Mouse (Mus musculus): ENCODE measurements around the gene Lrrc61. TPM values are rescaled to one million over a fixed set of nuclear protein-coding genes. Genes with fewer than 3 reads are reported as not detected.

The Lrrc61 gene
- polyA plus RNA-seq, 1 experiment from 2014 or later, result 17.1 TPM

DNA sequence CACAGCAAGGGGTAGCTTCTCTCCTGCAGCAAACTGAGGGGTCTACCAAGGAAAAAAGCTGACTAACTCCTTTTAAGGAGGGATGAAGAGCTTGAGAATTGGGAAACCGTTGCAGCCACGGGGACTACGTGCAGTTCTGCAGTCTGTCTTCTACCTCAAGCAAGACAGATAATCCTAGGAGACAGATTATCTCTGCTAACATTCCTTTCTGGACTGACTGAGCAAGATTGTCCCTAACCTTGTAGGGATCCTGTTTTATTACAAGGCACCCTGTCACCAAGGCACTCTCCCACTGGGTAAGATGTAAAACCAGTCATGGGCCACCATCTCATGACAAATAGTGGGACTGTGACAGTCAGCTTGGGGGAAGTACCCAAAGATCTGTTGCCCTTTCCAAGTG is 26.7 kb downstream of the Lrrc61 start:
- Histone ChIP-seq H3K27me3 (ENCODE audit: low read depth, poor library complexity, severe bottlenecking) (no peaks in the 10 kb centered on the region), H3K27ac (replicated peaks) (no peak overlapping the region), H3K4me1 (peaks cover 12% of the 10 kb centered on the region), H3K9me3 (replicated peaks) (no peaks in the 10 kb centered on the region), H3K4me3 (no peak overlapping the region), H3K36me3 (no peaks in the 10 kb centered on the region)
- no peak for DNase-seq (ENCODE audit: low spot score)
- 30% methylated on average over 3 of the region's 3 CpGs for WGBS

DNA sequence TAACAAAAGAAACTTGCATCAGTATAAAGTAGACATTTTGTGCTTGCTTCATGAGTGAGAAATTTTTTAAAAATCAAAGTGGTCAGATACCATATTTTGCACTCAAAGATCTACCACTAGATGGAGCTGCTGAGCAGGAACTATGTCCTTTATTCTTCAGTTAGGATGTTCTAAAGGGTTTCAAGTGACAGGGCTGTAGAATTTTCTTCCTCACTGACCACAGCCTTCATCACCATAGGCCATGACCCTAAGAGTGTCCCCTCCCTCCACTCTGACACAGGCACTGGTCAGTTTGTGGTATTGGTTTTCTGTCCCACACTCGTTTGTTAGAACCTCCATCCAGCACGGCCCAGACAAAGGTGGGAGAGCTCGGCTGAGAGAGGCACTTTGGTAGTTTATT is 27.4 kb downstream of the Lrrc61 start:
- DNase-seq (ENCODE audit: low spot score), result no peak
- H3K27ac ChIP-seq (replicated peaks), result 0 out of 2 replicates have a peak overlapping the region, but pooled peaks have one; percentile 28
- no peaks in the 10 kb centered on the region for H3K9me3 ChIP-seq (replicated peaks)
- no peaks in the 10 kb centered on the region for H3K27me3 ChIP-seq (ENCODE audit: low read depth, poor library complexity, severe bottlenecking)
- no peaks in the 10 kb centered on the region for H3K36me3 ChIP-seq
- 77% methylated on average over 3 of the region's 3 CpGs for WGBS
- peaks cover 12% of the 10 kb centered on the region for H3K4me1 ChIP-seq
- H3K4me3 ChIP-seq, result no peak overlapping the region

DNA sequence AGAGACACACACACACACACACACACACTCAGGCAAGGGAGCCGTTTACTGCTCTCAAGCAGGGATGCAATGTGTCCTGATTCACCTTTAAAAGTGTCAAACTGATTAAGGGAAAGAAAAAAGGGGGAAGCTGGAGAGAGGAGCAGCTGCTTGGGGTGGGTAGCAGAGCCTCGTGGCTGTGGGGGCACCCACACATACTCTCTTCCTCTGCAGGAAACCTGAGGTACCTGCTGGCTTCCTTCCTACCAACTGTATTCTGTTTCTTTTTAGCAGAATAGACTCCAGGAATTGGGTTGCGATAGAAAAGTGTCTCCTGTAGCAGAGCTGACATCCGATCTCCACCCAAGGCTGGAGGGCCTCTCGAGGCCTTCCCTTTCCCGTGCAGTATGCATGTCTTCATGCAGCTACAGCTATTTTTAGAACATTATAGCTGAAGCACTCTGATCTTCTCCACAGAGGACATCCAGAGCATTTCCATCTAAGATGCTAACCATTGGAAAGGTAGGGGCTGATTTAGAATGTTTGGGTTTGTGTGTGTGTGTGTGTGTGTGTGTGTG is 34.7 kb downstream of the Lrrc61 start, which contains the start of gene Gm45021:
TSS of gene Gm45021 (plus strand) at position 417 of the 557 bp plus-strand sequence.
- no peak for DNase-seq (ENCODE audit: low spot score)
- 79% methylated on average over 6 of the region's 6 CpGs for WGBS

DNA sequence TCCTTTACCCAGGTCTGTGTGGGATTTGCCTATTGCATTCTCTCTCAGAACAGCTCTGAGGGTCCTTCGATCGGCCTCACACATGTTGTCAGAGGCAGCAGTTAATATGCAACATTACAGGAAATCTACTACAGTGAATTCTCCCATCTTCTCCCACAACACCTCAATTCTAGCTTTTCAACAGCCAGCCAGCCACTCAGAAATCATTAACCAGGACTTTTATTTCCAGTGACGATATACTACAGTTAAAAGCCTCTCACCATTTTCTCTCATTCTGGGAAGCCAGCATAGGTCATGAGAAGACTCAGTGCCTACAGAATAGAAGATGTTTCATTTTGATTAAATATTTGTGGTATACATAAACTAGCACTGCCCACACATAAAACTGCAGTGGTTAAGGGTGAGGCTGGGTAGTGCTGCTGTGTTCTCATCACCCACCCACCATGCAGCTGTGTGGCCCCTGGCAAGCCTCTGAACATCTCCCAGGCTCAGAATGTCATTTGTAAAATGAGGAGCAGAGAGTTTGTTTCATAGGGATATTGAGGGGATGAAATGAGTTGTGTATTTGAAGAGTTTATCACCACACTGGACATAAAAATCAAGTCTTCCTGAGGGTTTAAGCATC is 36.7 kb downstream of the Lrrc61 start:
- Histone ChIP-seq H3K27ac (replicated peaks) (no peak overlapping the region), H3K4me1 (peaks cover 24% of the 10 kb centered on the region), H3K27me3 (ENCODE audit: low read depth, poor library complexity, severe bottlenecking) (no peaks in the 10 kb centered on the region), H3K4me3 (no peak overlapping the region), H3K36me3 (peaks cover 12% of the 10 kb centered on the region), H3K9me3 (replicated peaks) (peaks cover 4% of the 10 kb centered on the region)
- 97% methylated on average over 3 of the region's 3 CpGs for WGBS
- no peak for DNase-seq (ENCODE audit: low spot score)

More for the DNA sequence above, 34.7 kb downstream of the Lrrc61 start, which contains the start of gene Gm45021:
- H3K4me1 ChIP-seq, result peaks cover 9% of the 10 kb centered on the region
- no peaks in the 10 kb centered on the region for H3K27me3 ChIP-seq (ENCODE audit: low read depth, poor library complexity, severe bottlenecking)
- no peaks in the 10 kb centered on the region for H3K36me3 ChIP-seq
- no peak within 1 kb of the TSS for H3K4me3 ChIP-seq
- H3K9me3 ChIP-seq (replicated peaks), result no peaks in the 10 kb centered on the region
- no peak within 1 kb of the TSS for H3K27ac ChIP-seq (replicated peaks)

DNA sequence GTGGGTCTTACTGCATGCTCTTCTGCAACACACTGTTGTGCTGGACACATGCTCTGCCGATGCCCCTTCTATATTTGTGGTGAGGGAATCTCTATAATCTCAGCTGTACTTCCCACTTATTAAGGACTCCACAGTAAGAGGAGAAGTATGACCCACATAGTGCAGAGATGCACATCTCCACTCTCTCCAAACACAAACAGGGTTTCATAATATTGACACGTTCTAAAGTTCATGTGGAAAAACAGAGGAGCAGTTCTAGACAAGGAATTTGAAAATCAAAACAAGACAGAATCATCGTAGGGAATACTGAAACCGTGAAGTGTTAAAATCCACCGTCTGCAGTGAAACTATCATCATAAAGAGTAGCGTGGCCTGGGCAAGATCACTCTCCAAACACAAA is 37.3 kb downstream of the Lrrc61 start:
- Histone ChIP-seq H3K27me3 (ENCODE audit: low read depth, poor library complexity, severe bottlenecking) (no peaks in the 10 kb centered on the region), H3K27ac (replicated peaks) (no peak overlapping the region), H3K4me1 (peaks cover 24% of the 10 kb centered on the region), H3K4me3 (no peak overlapping the region), H3K9me3 (replicated peaks) (peaks cover 10% of the 10 kb centered on the region), H3K36me3 (peaks cover 17% of the 10 kb centered on the region)
- 88% methylated on average over 6 of the region's 6 CpGs for WGBS
- no peak for DNase-seq (ENCODE audit: low spot score)

DNA sequence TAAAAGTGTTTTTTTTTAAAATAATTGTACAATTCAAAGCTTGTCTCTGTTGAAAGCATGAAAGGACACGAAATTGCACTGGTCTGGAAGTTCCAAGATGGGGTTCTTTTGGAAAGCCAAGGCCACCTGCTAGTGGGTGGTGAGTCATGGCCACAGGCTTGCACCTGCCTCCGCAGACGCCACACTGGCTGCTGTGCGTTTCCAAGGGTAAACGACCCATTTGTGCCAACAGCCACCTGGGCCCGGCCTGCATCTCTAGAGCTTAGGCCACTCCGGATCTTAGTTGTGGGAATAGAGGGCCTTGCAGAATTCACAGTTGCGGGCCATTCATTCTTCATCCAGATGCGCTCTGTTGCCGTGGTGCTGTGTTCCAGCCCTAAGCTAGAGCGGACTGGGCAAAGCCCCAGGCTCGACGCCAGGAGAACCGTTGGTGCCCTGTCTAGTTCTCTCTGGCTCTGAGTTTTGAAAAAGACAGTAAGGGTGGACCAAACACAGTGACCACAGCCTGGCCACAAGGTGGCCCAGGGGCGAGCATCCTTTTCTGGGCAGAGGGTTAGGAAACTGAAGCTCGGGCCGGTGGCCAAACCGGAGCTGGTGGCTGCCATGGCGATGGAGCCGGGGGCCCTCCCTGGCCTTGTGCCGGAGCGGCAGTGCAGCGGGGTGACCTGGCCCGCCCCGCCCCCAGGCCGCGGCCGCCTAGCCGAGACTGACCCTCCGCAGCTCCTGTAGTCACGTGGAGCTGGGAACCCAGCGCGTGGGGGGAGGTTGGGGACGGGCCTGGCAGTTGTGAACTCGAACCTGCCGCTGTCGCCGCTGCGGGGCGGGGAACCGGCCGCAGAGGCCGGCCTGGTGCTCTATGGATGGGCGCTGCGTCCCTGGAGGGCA is 38.8 kb downstream of the Lrrc61 start, which contains the start of the genes Repin1 and Gm44965:
TSS of gene Repin1 (plus strand) at position 726 of the 885 bp plus-strand sequence.
TSS of gene Gm44965 (plus strand) at position 784 of the 885 bp plus-strand sequence.
- peaks cover 24% of the 10 kb centered on the region for H3K4me1 ChIP-seq
- peak; percentile 95 for DNase-seq (ENCODE audit: low spot score)
- H3K4me3 ChIP-seq, result peak within 1 kb of the TSS; percentile 94
- peaks cover 33% of the 10 kb centered on the region for H3K36me3 ChIP-seq
- no peaks in the 10 kb centered on the region for H3K27me3 ChIP-seq (ENCODE audit: low read depth, poor library complexity, severe bottlenecking)
- peaks cover 21% of the 10 kb centered on the region for H3K9me3 ChIP-seq (replicated peaks)
- 6% methylated on average over 45 of the region's 45 CpGs for WGBS
- peak within 1 kb of the TSS; percentile 98 for H3K27ac ChIP-seq (replicated peaks)

DNA sequence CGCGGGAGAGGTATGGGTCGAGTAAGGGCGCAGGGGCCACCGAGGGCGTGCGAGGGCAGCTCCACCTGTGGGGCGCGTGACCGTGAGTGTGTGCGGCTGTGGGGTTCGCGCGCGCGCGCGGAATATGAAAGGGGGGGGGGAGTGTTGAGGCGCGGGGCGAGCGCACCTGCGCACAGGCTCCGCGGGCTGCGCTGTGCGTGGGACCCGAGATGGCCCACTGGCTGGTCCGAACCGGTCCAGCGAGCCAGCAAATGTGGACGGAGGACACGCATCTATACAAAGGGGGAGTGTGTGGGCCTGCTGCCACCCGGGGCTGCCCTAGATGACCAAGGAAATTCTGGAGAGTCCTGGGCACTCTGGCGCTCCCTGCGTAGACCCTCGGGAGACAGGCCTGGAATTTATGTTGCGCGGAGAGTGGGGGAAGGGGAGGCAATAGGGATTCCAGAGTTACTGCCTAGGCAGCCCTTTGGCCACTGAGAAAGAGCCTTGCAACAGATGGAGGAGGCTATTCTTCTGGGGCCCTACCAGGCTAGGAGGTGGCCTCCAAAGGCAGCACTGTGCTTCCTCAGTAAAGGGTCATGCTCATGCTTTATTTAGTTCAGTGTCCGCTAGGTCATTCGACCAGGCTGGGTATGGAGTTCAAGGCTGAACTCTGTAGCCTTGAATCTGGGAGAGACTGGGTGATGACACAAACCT is 39.6 kb downstream of the Lrrc61 start:
- Histone ChIP-seq H3K4me3 (peak overlapping the region; percentile 94), H3K4me1 (peaks cover 24% of the 10 kb centered on the region), H3K27ac (replicated peaks) (peak overlapping the region; percentile 98), H3K9me3 (replicated peaks) (peaks cover 21% of the 10 kb centered on the region), H3K27me3 (ENCODE audit: low read depth, poor library complexity, severe bottlenecking) (no peaks in the 10 kb centered on the region), H3K36me3 (peaks cover 40% of the 10 kb centered on the region)
- DNase-seq (ENCODE audit: low spot score), result peak; percentile 70
- 2% methylated on average over 41 of the region's 41 CpGs for WGBS

DNA sequence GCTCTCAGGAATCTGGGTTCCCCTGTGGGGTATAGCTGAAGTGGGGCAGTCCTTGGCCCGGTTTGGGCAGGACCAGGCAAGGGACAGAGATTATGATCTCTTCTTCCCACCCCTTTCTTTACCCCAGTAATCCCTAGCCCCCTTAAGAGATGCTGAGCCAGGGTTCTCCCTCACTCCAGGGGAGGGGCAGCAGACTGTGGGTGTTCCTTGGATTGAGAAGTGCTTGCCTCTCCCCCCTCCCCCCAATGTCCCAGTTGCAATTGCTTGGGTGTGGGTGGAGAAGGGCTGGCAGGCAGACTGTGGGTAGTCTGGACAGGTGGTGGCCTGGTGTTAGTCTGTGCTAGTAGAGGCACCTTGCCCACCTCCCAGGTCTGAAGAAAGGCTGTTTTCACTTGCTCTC is 40.7 kb downstream of the Lrrc61 start:
- H3K27ac ChIP-seq (replicated peaks), result peak overlapping the region; percentile 98
- no peak for DNase-seq (ENCODE audit: low spot score)
- peaks cover 21% of the 10 kb centered on the region for H3K9me3 ChIP-seq (replicated peaks)
- H3K27me3 ChIP-seq (ENCODE audit: low read depth, poor library complexity, severe bottlenecking), result no peaks in the 10 kb centered on the region
- H3K4me3 ChIP-seq, result peak overlapping the region; percentile 94
- H3K36me3 ChIP-seq, result peaks cover 51% of the 10 kb centered on the region
- peaks cover 24% of the 10 kb centered on the region for H3K4me1 ChIP-seq
- WGBS, result 56% methylated on average over 1 of the region's 1 CpGs

DNA sequence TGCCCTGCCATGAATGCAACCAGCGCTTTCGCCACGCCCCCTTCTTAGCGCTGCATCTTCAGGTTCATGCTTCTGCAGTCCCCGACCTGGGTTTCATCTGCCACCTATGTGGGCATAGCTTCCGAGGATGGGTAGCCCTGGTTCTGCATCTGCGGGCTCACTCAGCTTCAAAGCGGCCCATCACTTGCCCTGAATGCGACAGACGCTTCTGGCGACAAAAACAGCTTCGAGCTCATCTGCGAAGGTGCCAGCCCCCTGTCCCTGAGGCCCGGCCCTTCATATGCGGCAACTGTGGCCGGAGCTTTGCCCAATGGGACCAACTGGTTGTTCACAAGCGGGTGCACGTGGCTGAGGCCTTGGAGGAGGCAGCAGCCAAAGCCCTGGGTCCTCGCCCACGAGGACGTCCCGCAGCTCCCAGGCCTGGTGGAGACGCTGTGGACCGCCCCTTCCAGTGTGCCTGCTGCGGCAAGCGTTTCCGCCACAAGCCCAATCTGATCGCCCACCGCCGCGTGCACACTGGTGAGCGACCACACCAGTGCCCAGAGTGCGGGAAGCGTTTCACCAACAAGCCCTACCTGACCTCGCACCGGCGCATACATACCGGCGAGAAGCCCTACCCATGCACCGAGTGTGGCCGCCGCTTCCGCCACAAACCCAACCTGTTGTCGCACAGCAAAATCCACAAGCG is 42.1 kb downstream of the Lrrc61 start:
- no peak overlapping the region for H3K27ac ChIP-seq (replicated peaks)
- WGBS, result 96% methylated on average over 45 of the region's 45 CpGs
- peaks cover 35% of the 10 kb centered on the region for H3K4me1 ChIP-seq
- H3K27me3 ChIP-seq (ENCODE audit: low read depth, poor library complexity, severe bottlenecking), result no peaks in the 10 kb centered on the region
- H3K9me3 ChIP-seq (replicated peaks), result peaks cover 21% of the 10 kb centered on the region
- H3K4me3 ChIP-seq, result no peak overlapping the region
- peaks cover 52% of the 10 kb centered on the region for H3K36me3 ChIP-seq
- no peak for DNase-seq (ENCODE audit: low spot score)

DNA sequence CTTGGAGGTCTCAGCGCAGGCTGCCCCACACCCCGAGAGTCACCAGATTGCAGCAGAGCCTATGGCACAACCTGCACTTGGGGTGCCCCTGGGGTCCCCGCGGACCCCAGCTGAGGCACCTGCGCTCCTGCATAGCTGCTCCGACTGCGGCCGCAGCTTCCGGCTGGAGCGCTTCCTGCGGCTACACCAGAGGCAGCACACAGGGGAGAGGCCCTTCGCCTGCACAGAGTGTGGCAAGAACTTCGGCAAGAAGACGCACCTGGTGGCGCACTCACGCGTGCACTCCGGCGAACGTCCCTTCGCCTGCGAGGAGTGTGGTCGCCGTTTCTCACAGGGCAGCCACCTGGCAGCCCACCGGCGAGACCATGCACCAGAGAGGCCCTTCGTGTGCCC is 42.6 kb downstream of the Lrrc61 start:
- WGBS, result 95% methylated on average over 27 of the region's 27 CpGs
- Histone ChIP-seq H3K36me3 (peaks cover 52% of the 10 kb centered on the region), H3K4me3 (no peak overlapping the region)

DNA sequence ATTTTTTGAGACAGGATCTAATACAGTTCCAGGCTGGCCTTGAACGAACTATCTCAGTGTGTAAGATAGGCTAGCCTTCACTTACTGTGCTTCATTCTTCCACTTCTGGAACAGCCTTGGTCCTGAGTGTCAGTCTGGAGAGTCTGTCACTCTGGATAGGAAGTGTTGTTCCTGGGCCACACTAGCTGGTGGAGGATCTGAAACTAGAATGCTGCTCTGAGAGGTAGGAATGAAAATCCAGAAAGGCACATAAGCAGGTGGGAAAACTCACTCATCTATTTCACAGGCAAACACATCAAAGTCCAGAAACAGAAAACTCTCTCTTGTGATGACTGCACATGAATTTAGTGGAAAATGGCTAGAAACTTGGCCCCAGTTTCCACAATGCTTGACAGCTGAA is 46.0 kb downstream of the Lrrc61 start:
- Histone ChIP-seq H3K36me3 (peaks cover 55% of the 10 kb centered on the region), H3K9me3 (replicated peaks) (peaks cover 21% of the 10 kb centered on the region), H3K27ac (replicated peaks) (peak overlapping the region; percentile 94; the same call in 1 of the 2 replicates), H3K4me1 (peaks cover 22% of the 10 kb centered on the region), H3K4me3 (no peak overlapping the region; the same call in 1 of the 2 replicates), H3K27me3 (ENCODE audit: low read depth, poor library complexity, severe bottlenecking) (no peaks in the 10 kb centered on the region)
- WGBS, result 94% methylated on average over 1 of the region's 1 CpGs
- DNase-seq (ENCODE audit: low spot score), result no peak

More for the DNA sequence above, 42.6 kb downstream of the Lrrc61 start:
- Histone ChIP-seq H3K9me3 (replicated peaks) (peaks cover 21% of the 10 kb centered on the region), H3K4me1 (peaks cover 36% of the 10 kb centered on the region), H3K27ac (replicated peaks) (no peak overlapping the region), H3K27me3 (ENCODE audit: low read depth, poor library complexity, severe bottlenecking) (no peaks in the 10 kb centered on the region)
- DNase-seq (ENCODE audit: low spot score), result no peak

Measured in midbrain, embryonic 10.5 days (tissue).